Mouse (Mus musculus) CD4-positive naive resting alpha-beta T cell, adult 76 days (primary cell): Measurements from ENCODE around the gene Heatr4. TPM values are rescaled to one million over a fixed set of nuclear protein-coding genes. Genes with fewer than 3 reads are reported as not detected.

Source experiments
- total RNA-seq: library from RNA; stranded (reverse); gene quantifications from one replicate; pipeline ENCODE4 v1.2.4, GENCODE M21; 2023

Heatr4 gene
- total RNA-seq = not detected

DNA sequence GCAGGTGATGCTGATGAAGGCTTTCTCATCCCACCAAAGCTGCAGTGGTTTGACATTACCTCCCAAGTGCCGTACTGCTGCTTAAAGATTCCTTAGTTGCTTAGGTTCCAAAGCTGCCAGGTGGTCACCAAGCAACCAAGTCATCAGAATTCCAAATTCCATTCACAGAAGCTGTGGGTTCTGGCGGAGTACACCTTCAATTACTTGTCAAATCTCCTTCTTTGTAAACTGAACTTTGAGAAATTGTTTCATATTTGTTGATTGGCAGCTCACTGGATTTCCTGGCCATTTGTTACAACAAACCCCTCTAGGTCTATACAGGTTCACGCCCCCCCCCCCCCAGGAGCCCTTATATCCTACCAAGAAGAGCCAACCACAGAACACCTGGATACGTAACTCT, at the start of gene Heatr4:
TSS of gene Heatr4 (minus strand) at position 101 of the 400 bp plus-strand sequence.

DNA sequence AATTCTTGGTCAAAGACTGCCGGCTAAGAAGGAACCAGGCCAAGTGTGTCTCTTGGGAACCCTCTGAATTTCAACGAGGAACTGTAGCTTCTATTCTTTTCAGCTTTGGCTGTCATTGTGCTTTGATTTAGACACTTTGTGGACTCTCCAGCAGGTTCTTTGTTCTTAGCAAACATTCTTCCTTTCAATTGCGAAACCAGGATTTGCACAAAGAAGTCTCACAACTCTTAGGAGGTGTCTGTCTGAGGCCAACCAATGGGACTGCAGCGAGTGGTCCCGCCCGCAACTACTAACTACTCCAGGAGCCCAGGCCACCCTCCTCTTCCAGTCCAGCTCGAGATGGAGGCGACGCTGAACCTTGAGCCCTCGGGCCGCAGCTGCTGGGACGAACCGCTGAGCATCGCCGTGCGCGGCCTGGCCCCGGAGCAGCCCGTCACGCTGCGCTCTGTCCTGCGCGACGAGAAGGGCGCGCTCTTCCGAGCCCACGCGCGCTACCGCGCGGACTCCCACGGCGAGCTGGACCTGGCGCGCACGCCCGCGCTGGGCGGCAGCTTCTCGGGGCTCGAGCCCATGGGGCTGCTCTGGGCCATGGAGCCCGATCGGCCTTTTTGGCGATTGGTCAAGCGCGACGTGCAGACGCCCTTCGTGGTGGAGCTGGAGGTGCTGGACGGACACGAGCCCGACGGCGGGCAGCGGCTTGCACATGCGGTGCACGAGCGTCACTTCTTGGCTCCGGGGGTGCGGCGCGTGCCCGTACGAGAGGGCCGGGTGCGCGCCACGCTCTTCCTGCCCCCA, 24.7 kb upstream of the Heatr4 start, which contains the start of gene Acot1:
TSS of gene Acot1 (plus strand) at position 320 of the 795 bp plus-strand sequence.

DNA sequence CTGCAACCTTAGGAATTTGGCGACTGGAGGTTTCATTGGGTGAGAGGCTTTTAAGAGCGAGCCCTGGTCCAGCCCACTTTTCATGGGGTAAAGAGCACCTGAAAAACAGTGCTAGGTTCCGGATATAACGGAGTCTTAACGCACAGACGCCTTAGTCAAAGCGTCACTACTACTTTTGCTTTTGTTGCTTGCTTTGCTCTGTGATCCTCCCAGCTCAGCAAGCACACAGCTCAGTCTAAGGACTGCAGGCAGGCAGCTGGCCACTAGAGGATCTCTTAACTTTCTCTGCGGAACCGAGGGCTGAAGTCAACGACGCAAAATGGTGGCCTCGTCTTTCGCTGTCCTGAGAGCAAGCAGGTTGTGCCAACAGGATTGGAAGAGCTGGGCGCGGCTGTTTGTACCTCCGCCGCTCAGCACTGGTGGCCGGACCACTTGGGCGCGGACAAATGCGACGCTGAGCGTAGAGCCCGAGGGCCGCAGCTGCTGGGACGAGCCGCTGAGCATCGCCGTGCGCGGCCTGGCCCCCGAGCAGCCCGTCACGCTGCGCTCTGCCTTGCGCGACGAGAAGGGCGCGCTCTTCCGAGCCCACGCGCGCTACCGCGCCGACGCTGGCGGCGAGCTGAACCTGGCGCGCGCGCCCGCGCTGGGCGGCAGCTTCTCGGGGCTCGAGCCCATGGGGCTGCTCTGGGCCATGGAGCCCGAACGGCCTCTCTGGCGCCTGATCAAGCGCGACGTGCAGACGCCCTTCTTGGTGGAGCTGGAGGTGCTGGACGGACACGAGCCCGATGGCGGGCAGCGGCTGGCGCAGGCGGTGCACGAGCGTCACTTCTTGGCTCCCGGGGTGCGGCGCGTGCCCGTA, 3.2 kb upstream of the Heatr4 start, which contains the start of gene Acot2:
TSS of gene Acot2 (plus strand) at position 279 of the 859 bp plus-strand sequence.

GRCm38 (mm10) chr12:83950493-83950839, 34.2 kb downstream of the Heatr4 start, which contains the start of gene Riox1:
Gene Riox1, plus strand, starts transcription at chr12:83950608.

GRCm38 (mm10) chr12:83921535-83922381, 62.9 kb downstream of the Heatr4 start, which contains the start of gene Numb:
Gene Numb, minus strand, starts transcription at chr12:83921934.

Other genes with a start within 250 kb of the Heatr4 start
- gene Papln, start 221.2 kb downstream of the Heatr4 start, total RNA-seq = not detected
- 73.5 TPM for gene Numb, start 62.9 kb downstream of the Heatr4 start, total RNA-seq
- 27.7 TPM for gene Riox1, start 34.2 kb downstream of the Heatr4 start, total RNA-seq
- 123 TPM for gene Acot2, start 3.0 kb upstream of the Heatr4 start, total RNA-seq
- 5.5 TPM for gene Acot1, start 24.6 kb upstream of the Heatr4 start, total RNA-seq
- gene Acot4, start 53.5 kb upstream of the Heatr4 start, total RNA-seq = not detected
- gene Gm49366, start 54.1 kb upstream of the Heatr4 start, total RNA-seq = not detected
- gene Acot3, start 67.3 kb upstream of the Heatr4 start, total RNA-seq = not detected
- not detected for gene Acot5, start 84.5 kb upstream of the Heatr4 start, total RNA-seq
- gene Acot6, start 115.8 kb upstream of the Heatr4 start, total RNA-seq = 3.0 TPM
- gene Dnal1, start 129.5 kb upstream of the Heatr4 start, total RNA-seq = 0.15 TPM
- gene Pnma1, start 163.6 kb upstream of the Heatr4 start, total RNA-seq = 13.6 TPM
- 257 TPM for gene Elmsan1, start 234.0 kb upstream of the Heatr4 start, total RNA-seq